Mouse (Mus musculus) forebrain, embryonic 10.5 days (tissue): Measurements from ENCODE around the gene Lgals3bp. TPM values are rescaled to one million over a fixed set of nuclear protein-coding genes. Genes with fewer than 3 reads are reported as not detected.

ENCODE experiments used
- DNase-seq: peaks from one replicate; pipeline ENCODE4 v3.0.0-alpha.2; 2017; ENCODE audit warnings: low spot score; ENCODE audit errors: extremely low spot score
- H3K27ac ChIP-seq: fragments of 300-500 bp; sonication (generic); 2 replicates; pipeline ENCODE4 v1.5.1; 2016; ENCODE audit warnings: mild to moderate bottlenecking
- H3K27me3 ChIP-seq: fragments of 300-500 bp; sonication (generic); 2 replicates; pipeline ENCODE4 v1.6.1; 2016; ENCODE audit warnings: mild to moderate bottlenecking; ENCODE audit not compliant: poor library complexity, severe bottlenecking
- H3K36me3 ChIP-seq: fragments of 300-500 bp; sonication (generic); replicated peaks from 2 replicates; pipeline ENCODE4 v1.6.1; 2016; ENCODE audit warnings: mild to moderate bottlenecking, moderate library complexity
- H3K4me1 ChIP-seq: fragments of 300-500 bp; sonication (generic); 2 replicates; pipeline ENCODE4 v1.6.1; 2016
- H3K4me3 ChIP-seq: fragments of 300-500 bp; sonication (generic); 2 replicates; pipeline ENCODE4 v1.5.1; 2016; ENCODE audit warnings: mild to moderate bottlenecking, moderate library complexity
- H3K9me3 ChIP-seq: fragments of 300-500 bp; sonication (generic); 2 replicates; pipeline ENCODE4 v1.6.1; 2016; ENCODE audit warnings: mild to moderate bottlenecking, moderate library complexity
- WGBS: fragments of 180-500 bp; shearing (Covaris S2); methylation state at CpG from one replicate; pipeline ENCODE4 v1.1.7; 2016; 5-methylcytosine and 5-hydroxymethylcytosine counted together
- polyA plus RNA-seq: library from polyadenylated mRNA; unstranded; fragments of >200 nt; fragmentation: Nextera tagmentation; extraction: Ambion mirVana; gene quantifications from 2 replicates; pipeline ENCODE4 v1.2.1, GENCODE M21; 2016

Gene Lgals3bp
- polyA plus RNA-seq, 1 experiment from 2014 or later: 1.0 TPM

GRCm38 (mm10) chr11:118364021-118364420, 37.9 kb downstream of the Lgals3bp start:
- peaks cover 4% of the 10 kb centered on the region; the same call in 1 of the 2 replicates for H3K27me3 ChIP-seq
- no peaks in the 10 kb centered on the region for H3K9me3 ChIP-seq
- DNase-seq: no peak
- no peak overlapping the region for H3K4me3 ChIP-seq
- H3K4me1 ChIP-seq: peaks cover 51% of the 10 kb centered on the region
- 88% methylated on average over 4 of the region's 4 CpGs for WGBS
- peak overlapping the region; percentile 82 for H3K27ac ChIP-seq
- no peaks in the 10 kb centered on the region for H3K36me3 ChIP-seq

DNA sequence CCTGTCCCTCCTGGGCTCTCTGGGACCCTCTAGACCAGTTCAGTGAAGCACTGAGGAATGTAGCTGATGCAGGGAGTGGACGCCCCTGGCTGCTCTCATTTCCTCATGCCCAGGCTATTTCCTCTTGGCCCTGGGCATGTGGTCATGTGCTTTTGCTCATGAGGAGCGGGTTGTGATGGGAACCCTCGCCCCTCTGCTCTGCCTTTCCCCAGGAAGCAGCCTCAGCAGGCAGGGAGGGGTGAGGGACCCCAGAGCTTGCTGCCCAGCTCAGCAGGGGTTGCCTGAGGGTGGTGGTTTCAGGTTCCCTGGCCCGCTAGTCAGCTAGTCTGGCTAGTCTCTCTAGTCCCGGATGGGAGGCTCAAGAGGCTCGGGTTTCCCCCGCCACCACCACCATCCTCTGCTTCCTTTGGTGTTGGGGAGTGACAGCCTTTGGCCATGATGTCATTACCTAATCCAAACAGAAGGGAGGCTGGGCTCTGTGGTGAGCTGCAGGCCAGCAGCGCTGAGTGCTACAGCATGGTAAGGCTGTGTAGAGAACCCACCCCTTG, 38.8 kb downstream of the Lgals3bp start:
- no peaks in the 10 kb centered on the region for H3K9me3 ChIP-seq
- WGBS: 8% methylated on average over 8 of the region's 8 CpGs
- peak overlapping the region; percentile 82 for H3K27ac ChIP-seq
- no peaks in the 10 kb centered on the region for H3K36me3 ChIP-seq
- peaks cover 51% of the 10 kb centered on the region for H3K4me1 ChIP-seq
- peak overlapping the region; percentile 19; the same call in 1 of the 2 replicates for H3K4me3 ChIP-seq
- H3K27me3 ChIP-seq: peaks cover 4% of the 10 kb centered on the region; the same call in 1 of the 2 replicates
- DNase-seq: peak; percentile 55

DNA sequence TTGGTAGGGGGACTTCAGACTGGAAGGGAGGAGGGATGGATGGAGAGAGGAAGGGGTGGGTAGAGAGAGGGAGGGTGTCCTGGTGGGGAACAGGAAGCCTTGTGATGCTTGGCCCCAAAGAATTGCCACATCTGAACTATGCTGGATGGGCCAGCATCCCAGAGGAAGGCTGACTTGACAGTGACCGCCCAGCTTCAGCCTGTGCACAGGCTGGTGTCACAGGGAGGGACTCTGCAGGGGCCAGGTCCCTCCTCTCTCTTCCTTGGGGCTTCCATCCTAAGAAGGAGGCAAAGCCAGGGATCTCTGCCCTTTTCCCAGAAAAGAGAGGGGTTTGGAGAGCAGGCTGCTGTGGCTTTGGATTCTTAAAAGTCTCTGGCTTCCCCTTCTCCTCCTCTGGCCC, 39.4 kb downstream of the Lgals3bp start:
- DNase-seq: no peak
- Histone ChIP-seq H3K27me3 (peaks cover 4% of the 10 kb centered on the region; the same call in 1 of the 2 replicates), H3K4me1 (peaks cover 51% of the 10 kb centered on the region), H3K36me3 (no peaks in the 10 kb centered on the region), H3K4me3 (no peak overlapping the region), H3K9me3 (no peaks in the 10 kb centered on the region), H3K27ac (peak overlapping the region; percentile 82)
- 68% methylated on average over 1 of the region's 1 CpGs for WGBS

DNA sequence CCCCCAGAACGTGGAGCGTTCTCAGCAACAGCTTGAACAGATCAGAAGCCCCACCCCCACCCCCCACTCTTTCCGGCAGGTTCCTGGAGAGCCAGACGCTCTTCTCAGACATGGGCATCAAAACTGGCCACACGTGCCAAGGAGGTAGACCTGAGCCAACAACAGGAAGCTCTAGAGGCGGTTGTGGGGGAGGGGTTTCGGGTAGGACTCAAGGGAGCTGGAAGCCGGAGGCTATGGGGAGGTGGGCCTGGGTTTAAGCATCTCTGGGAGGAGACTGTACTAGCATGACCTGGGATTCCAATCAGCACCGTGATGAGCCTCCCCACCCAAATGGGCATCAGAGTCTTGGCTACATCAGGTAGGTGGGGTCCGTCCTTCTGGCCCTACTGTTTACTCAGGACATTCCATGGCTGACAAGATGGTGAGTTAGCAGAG, 41.0 kb downstream of the Lgals3bp start:
- H3K36me3 ChIP-seq: no peaks in the 10 kb centered on the region
- H3K4me3 ChIP-seq: no peak overlapping the region
- DNase-seq: no peak
- H3K27me3 ChIP-seq: peaks cover 8% of the 10 kb centered on the region
- peaks cover 49% of the 10 kb centered on the region for H3K4me1 ChIP-seq
- WGBS: 80% methylated on average over 10 of the region's 10 CpGs
- no peaks in the 10 kb centered on the region for H3K9me3 ChIP-seq
- H3K27ac ChIP-seq: 0 out of 2 replicates have a peak overlapping the region, but pooled peaks have one; percentile 15

GRCm38 (mm10) chr11:118360491-118360890, 41.4 kb downstream of the Lgals3bp start:
- H3K9me3 ChIP-seq: no peaks in the 10 kb centered on the region
- DNase-seq: no peak
- no peaks in the 10 kb centered on the region for H3K36me3 ChIP-seq
- H3K27me3 ChIP-seq: peaks cover 9% of the 10 kb centered on the region
- no peak overlapping the region for H3K4me3 ChIP-seq
- 0 out of 2 replicates have a peak overlapping the region, but pooled peaks have one; percentile 15 for H3K27ac ChIP-seq
- peaks cover 49% of the 10 kb centered on the region for H3K4me1 ChIP-seq
- 87% methylated on average over 7 of the region's 7 CpGs for WGBS

DNA sequence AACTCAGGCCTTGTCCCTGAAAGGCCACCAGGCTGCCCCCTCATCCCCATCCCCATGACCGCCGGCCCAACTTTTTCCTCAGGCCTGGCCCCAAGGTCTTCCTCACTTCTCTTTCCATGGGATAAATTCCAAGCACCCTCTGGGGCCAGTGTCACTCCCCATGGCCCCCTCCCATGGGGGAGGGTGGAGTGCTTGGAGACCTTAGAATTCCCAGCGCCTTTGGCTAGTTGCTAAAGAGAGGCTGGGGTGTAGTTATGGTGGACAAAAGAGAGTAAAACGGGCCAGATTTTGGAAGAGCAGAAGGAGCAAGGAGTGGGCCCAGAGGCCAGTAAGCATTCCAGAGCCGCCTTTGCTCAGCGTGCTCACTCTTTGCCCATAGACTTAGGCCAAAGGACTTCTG, 46.3 kb downstream of the Lgals3bp start, which contains the start of gene Timp2:
Gene Timp2 (minus strand): TSS at position 101 of the 400 bp plus-strand sequence.
- no peak for DNase-seq
- Histone ChIP-seq H3K36me3 (peaks cover 17% of the 10 kb centered on the region), H3K27me3 (peaks cover 25% of the 10 kb centered on the region), H3K27ac (peak within 1 kb of the TSS; percentile 96), H3K4me1 (peaks cover 41% of the 10 kb centered on the region), H3K9me3 (no peaks in the 10 kb centered on the region), H3K4me3 (peak within 1 kb of the TSS; percentile 90)
- 31% methylated on average over 6 of the region's 6 CpGs for WGBS

DNA sequence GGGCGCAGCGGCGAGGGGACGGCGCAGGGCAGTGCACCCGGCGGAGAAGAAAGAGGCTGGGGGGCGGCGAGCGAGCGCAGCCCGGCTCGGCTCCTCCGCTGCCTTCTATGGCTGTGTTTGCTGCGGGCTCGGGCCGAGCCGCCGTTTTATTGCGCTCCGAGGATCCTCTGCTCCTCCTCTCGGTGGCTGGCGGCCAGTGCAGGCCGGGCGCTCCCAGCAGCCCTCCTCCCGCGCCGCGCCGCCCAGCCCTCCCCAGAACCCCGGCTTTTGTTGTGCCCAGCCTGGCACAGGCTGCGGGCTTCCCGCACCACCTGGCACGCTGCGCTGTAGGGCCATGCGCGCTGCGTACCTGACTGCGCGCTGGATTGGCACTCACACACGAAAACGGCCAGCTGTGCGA, 46.7 kb downstream of the Lgals3bp start:
- Histone ChIP-seq H3K4me1 (peaks cover 39% of the 10 kb centered on the region), H3K9me3 (no peaks in the 10 kb centered on the region), H3K27ac (peak overlapping the region; percentile 96), H3K27me3 (peaks cover 25% of the 10 kb centered on the region), H3K36me3 (peaks cover 19% of the 10 kb centered on the region), H3K4me3 (peak overlapping the region; percentile 90)
- WGBS: under 1% methylated on average over 37 of the region's 43 CpGs
- DNase-seq: peak; percentile 84

DNA sequence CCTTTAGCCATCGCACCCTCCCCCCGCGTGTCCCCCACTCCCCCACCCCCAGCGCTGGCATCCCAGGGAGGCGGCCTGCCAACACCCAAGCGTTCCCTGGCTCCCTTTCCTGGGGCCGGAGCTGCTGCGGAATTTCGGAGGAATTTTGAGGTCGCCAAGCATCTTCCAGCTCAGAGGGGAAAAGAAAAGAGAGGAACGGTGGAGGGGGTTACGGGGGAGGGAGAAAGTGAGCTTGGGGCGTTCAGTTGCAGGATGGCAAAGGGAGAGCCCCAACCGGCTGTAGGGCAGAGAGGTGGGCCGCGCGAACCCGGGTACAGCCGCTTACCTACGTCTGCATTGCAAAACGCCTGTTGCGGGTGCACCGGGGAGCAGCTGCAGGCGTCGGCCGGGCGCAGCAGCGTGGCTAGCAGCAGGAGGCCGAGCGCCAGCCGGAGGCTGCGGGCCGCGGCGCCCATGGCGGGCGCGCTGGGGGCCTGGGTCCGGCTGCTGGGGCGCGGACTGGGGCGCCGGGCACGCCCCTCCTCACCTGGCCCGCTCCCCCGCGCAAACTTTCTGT, 47.2 kb downstream of the Lgals3bp start:
- DNase-seq: peak; percentile 44
- Histone ChIP-seq H3K27me3 (peaks cover 25% of the 10 kb centered on the region), H3K9me3 (no peaks in the 10 kb centered on the region), H3K4me1 (peaks cover 39% of the 10 kb centered on the region), H3K27ac (peak overlapping the region; percentile 96), H3K4me3 (peak overlapping the region; percentile 90), H3K36me3 (peaks cover 19% of the 10 kb centered on the region)
- WGBS: under 1% methylated on average over 47 of the region's 47 CpGs

DNA sequence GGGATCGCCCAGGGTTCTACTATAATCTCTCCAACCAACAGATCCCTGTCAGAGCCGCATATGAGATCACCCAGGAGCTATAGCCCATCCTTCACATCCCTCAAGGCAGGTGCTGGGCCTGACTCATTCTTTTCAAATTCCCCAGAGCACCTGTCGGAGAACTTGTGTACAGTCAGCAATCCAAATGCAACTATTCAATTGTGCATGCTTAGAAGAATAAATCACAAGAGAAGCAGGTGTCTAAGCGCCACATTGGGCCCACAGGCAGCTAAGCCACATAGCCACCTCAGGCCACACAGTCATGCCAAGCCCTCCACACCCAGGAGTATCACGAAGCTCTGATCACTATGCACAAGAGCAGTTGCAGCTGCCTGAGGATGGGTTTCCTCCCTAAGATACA, 52.4 kb downstream of the Lgals3bp start:
- WGBS: 83% methylated on average over 5 of the region's 5 CpGs
- H3K9me3 ChIP-seq: no peaks in the 10 kb centered on the region
- H3K4me1 ChIP-seq: peaks cover 46% of the 10 kb centered on the region
- DNase-seq: no peak
- H3K27me3 ChIP-seq: peaks cover 14% of the 10 kb centered on the region
- H3K36me3 ChIP-seq: peaks cover 19% of the 10 kb centered on the region
- 0 out of 2 replicates have a peak overlapping the region, but pooled peaks have one; percentile 49 for H3K27ac ChIP-seq
- H3K4me3 ChIP-seq: no peak overlapping the region

DNA sequence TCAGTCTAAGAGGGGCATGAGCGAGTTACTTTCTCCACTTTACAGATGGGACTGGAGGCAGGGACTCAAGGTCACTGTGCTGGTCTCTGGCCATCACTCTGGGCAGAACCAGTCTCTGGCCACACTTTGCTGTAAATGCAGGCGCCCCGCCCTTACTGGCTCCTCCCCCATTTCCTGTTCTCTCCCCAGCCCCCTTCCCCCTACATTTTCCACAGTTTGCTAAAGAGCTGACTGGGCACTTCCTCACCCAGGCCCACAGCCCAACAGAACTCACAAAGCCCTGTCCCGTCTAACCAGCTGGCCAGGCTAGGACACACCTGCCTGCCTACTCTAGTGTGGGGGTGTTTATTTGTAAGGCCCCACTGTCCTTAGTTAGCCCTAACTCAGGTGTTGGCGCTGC, 53.0 kb downstream of the Lgals3bp start:
- H3K4me1 ChIP-seq: peaks cover 42% of the 10 kb centered on the region
- H3K9me3 ChIP-seq: no peaks in the 10 kb centered on the region
- H3K4me3 ChIP-seq: no peak overlapping the region
- 72% methylated on average over 5 of the region's 5 CpGs for WGBS
- peaks cover 19% of the 10 kb centered on the region for H3K36me3 ChIP-seq
- DNase-seq: no peak
- peaks cover 8% of the 10 kb centered on the region for H3K27me3 ChIP-seq
- peak overlapping the region; percentile 49 for H3K27ac ChIP-seq

- Histone ChIP-seq H3K36me3 (peaks cover 19% of the 10 kb centered on the region), H3K9me3 (no peaks in the 10 kb centered on the region), H3K27me3 (peaks cover 3% of the 10 kb centered on the region), H3K4me1 (peaks cover 42% of the 10 kb centered on the region), H3K27ac (peak overlapping the region; percentile 49; the same call in 1 of the 2 replicates), H3K4me3 (no peak overlapping the region)
- no peak for DNase-seq
- WGBS: 86% methylated on average over 3 of the region's 3 CpGs
Observed at GRCm38 (mm10) chr11:118348419-118348818, 53.5 kb downstream of the Lgals3bp start.

GRCm38 (mm10) chr11:118347911-118348310, 54.0 kb downstream of the Lgals3bp start:
- WGBS: 93% methylated on average over 12 of the region's 12 CpGs
- H3K36me3 ChIP-seq: peaks cover 19% of the 10 kb centered on the region
- H3K27me3 ChIP-seq: no peaks in the 10 kb centered on the region
- H3K9me3 ChIP-seq: no peaks in the 10 kb centered on the region
- no peak overlapping the region for H3K27ac ChIP-seq
- H3K4me3 ChIP-seq: no peak overlapping the region
- peaks cover 42% of the 10 kb centered on the region for H3K4me1 ChIP-seq
- DNase-seq: no peak

DNA sequence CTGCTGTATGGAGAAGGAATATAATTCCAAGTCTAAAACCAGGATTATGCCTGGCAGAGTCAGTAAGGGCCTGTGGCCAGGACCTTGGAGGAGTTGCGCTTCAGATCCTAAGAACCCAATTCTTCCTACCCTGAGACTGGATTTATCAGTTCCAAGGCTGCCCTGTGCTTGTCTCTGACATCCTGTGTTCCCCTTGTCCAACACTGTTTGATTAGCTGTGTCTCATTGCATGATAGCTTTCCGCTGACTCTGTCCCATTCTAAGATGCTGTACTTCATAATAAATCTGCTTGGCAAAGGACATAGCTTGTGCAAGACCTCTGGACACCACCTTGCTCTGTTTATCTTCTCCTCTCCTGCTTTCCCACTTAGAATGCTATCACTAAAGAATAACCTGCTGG, 54.5 kb downstream of the Lgals3bp start:
- H3K4me3 ChIP-seq: no peak overlapping the region
- no peaks in the 10 kb centered on the region for H3K27me3 ChIP-seq
- H3K9me3 ChIP-seq: no peaks in the 10 kb centered on the region
- WGBS: 92% methylated on average over 2 of the region's 2 CpGs
- no peak overlapping the region for H3K27ac ChIP-seq
- H3K36me3 ChIP-seq: peaks cover 14% of the 10 kb centered on the region
- no peak for DNase-seq
- peaks cover 42% of the 10 kb centered on the region for H3K4me1 ChIP-seq
